Mouse (Mus musculus) right cerebral cortex, adult 2 months (tissue): ENCODE results near the gene Chmp1a.
"Not testable (repeated sequence)": the region's sequence is repeated elsewhere in the genome, so short reads cannot be mapped to it uniquely, and the experiment has no call there.

Experiments
- DNase-seq, 2 experiments: peaks; one replicate each; pipeline ENCODE4 v3.0.0; 2021 to 2022; ENCODE audit warnings: low spot score in 2 of 2

Gene Chmp1a

GRCm38 (mm10) chr8:123212321-123213117, at the start of gene Chmp1a, which contains the start of gene Spata33:
Gene Chmp1a, minus strand, starts transcription at chr8:123212763.
Gene Spata33, plus strand, starts transcription at chr8:123212832.
- DNase-seq: peak; percentile 81 to 89

GRCm38 (mm10) chr8:123257593-123257992, 45.0 kb upstream of the Chmp1a start:
- not testable (repeated sequence) for DNase-seq

GRCm38 (mm10) chr8:123257114-123257513, 44.6 kb upstream of the Chmp1a start:
- peak; percentile 53 to 56 for DNase-seq

GRCm38 (mm10) chr8:123255170-123255569, 42.6 kb upstream of the Chmp1a start:
- DNase-seq: no peak

GRCm38 (mm10) chr8:123254099-123254885, 41.7 kb upstream of the Chmp1a start, which contains the start of the genes Zfp276 and Vps9d1:
Gene Zfp276, plus strand, starts transcription at chr8:123254195.
Gene Vps9d1, minus strand, starts transcription at chr8:123254348.
- peak; percentile 74 to 77 for DNase-seq

- DNase-seq: peak in 1 of 2 experiments; percentile 38
Measured at GRCm38 (mm10) chr8:123253451-123254098, 41.0 kb upstream of the Chmp1a start.

- no peak for DNase-seq
Measured at GRCm38 (mm10) chr8:123252925-123253324, 40.4 kb upstream of the Chmp1a start.

GRCm38 (mm10) chr8:123250940-123251339, 38.4 kb upstream of the Chmp1a start:
- no peak for DNase-seq

- no peak for DNase-seq
Measured at GRCm38 (mm10) chr8:123248596-123248995, 36.0 kb upstream of the Chmp1a start.

GRCm38 (mm10) chr8:123247748-123248147, 35.2 kb upstream of the Chmp1a start:
- DNase-seq: no peak

GRCm38 (mm10) chr8:123245543-123245942, 33.0 kb upstream of the Chmp1a start:
- DNase-seq: no peak

GRCm38 (mm10) chr8:123244382-123244781, 31.8 kb upstream of the Chmp1a start:
- no peak for DNase-seq

GRCm38 (mm10) chr8:123243053-123243452, 30.5 kb upstream of the Chmp1a start:
- no peak for DNase-seq

- no peak for DNase-seq
Measured at GRCm38 (mm10) chr8:123242107-123242923, 29.8 kb upstream of the Chmp1a start.

- DNase-seq: no peak
Measured at GRCm38 (mm10) chr8:123239398-123239797, 26.8 kb upstream of the Chmp1a start.

- peak; percentile 86 for DNase-seq
Measured at GRCm38 (mm10) chr8:123235520-123236497, 23.2 kb upstream of the Chmp1a start, which contains the start of gene Spata2l. Gene Spata2l, minus strand, starts transcription at chr8:123236233.

GRCm38 (mm10) chr8:123234918-123235519, 22.5 kb upstream of the Chmp1a start:
- peak; percentile 87 to 92 for DNase-seq

GRCm38 (mm10) chr8:123233760-123234159, 21.2 kb upstream of the Chmp1a start:
- DNase-seq: peak in 1 of 2 experiments; percentile 26

GRCm38 (mm10) chr8:123233300-123233699, 20.7 kb upstream of the Chmp1a start:
- peak in 1 of 2 experiments; percentile 39 for DNase-seq
